Mouse (Mus musculus): Measurements from ENCODE around the gene Mff. TPM values are rescaled to one million over a fixed set of nuclear protein-coding genes. Genes with fewer than 3 reads are reported as not detected.

Gene Mff
- polyA plus RNA-seq, 1 experiment from 2014 or later, result 268 TPM

DNA sequence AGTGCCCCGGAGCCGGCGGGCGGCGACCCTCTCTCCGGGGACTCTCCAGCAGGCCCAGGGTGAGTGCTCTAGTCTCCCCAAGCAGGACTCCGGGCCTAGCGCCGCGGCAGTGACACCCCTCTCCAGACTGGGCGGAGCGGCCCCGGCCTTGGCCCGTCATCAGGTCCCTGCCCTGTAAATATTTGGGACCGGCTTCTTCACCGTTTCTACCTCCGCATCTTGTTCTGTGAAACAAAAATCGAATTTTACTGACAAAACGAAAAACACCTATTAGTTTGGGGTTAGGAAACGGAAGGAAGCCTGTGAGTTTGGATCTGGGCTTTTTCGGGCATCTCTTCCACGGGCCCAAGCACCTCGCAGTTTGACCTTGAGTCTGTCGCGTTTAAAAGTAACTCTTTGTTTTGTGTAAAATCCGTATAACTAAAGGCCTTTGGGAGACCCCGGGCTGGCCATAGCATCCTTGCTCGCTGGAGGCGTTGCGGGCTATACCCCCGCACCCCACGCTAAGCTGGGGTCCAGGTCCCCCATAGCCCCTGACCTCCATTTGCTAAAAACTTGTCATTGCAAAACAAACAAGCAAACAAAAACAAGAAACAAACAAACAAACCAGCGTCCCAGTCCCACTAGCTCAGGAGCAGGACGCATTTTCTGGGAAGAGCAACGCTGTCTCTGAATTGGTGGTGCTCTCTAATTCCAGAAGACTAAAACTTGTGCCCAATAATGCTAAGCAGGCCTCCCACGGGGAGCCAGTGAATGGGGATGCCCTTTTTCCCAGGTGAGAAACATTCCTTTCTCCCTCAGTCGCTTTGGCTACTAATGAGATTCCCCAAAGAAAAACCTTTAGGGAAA is 560 bp downstream of the Mff start:
- H3K4me3 ChIP-seq (replicated peaks; ENCODE audit: low read depth, low read length), result peak overlapping the region; percentile 90
- H3K9ac ChIP-seq (ENCODE audit: low read depth, low read length), result peak overlapping the region; percentile 97
- H3K36me3 ChIP-seq (ENCODE audit: insufficient read depth, low read length), result peaks cover 6% of the 10 kb centered on the region; the same call in 1 of the 2 replicates
- no peaks in the 10 kb centered on the region for H3K27me3 ChIP-seq (ENCODE audit: insufficient read depth, low read length)
- no peaks in the 10 kb centered on the region for H3K9me3 ChIP-seq (replicated peaks; ENCODE audit: low read length)
- ATAC-seq (replicated peaks; ENCODE audit: low FRiP score, low read depth) (peak; percentile 98), DNase-seq (ENCODE audit: low spot score) (peak; percentile 80)
- TF ChIP-seq CTCF (IDR thresholded peaks at IDR 0.05; ENCODE audit: low read depth), result no peak
- peak overlapping the region; percentile 73 for H3K27ac ChIP-seq
- peaks cover 10% of the 10 kb centered on the region; the same call in 1 of the 2 replicates for H3K4me1 ChIP-seq (replicated peaks; ENCODE audit: insufficient read depth, low read length)
- 1% methylated on average over 37 of the region's 37 CpGs for WGBS
- H3K4me2 ChIP-seq (ENCODE audit: low read length), result peak overlapping the region; percentile 97

DNA sequence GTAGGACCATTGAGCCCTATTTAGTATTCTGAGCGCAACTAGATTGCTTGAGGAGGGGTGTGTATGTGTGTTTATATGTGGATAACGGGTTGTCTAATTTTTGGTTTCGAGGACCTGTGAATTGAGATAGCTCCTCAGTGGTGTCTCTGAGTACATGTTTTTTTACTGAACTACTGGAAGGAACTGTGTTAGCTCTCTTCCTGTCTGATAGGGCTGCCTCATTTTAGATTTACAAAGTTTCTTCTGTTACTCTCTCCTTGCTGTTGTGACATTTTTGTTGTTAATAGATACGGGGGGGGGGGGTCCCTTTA is 1.1 kb downstream of the Mff start:
- TF ChIP-seq CTCF (IDR thresholded peaks at IDR 0.05; ENCODE audit: low read depth), result no peak
- Histone ChIP-seq H3K27me3 (ENCODE audit: insufficient read depth, low read length) (no peaks in the 10 kb centered on the region), H3K4me2 (ENCODE audit: low read length) (peak overlapping the region; percentile 97), H3K4me3 (replicated peaks; ENCODE audit: low read depth, low read length) (peak overlapping the region; percentile 90), H3K36me3 (ENCODE audit: insufficient read depth, low read length) (peaks cover 6% of the 10 kb centered on the region; the same call in 1 of the 2 replicates), H3K27ac (no peak overlapping the region), H3K9me3 (replicated peaks; ENCODE audit: low read length) (no peaks in the 10 kb centered on the region), H3K4me1 (replicated peaks; ENCODE audit: insufficient read depth, low read length) (peaks cover 10% of the 10 kb centered on the region; the same call in 1 of the 2 replicates), H3K9ac (ENCODE audit: low read depth, low read length) (peak overlapping the region; percentile 97; the same call in 1 of the 2 replicates)
- 49% methylated on average over 4 of the region's 4 CpGs for WGBS
- no peak for ATAC-seq (replicated peaks; ENCODE audit: low FRiP score, low read depth)
- DNase-seq (ENCODE audit: low spot score), result no peak

DNA sequence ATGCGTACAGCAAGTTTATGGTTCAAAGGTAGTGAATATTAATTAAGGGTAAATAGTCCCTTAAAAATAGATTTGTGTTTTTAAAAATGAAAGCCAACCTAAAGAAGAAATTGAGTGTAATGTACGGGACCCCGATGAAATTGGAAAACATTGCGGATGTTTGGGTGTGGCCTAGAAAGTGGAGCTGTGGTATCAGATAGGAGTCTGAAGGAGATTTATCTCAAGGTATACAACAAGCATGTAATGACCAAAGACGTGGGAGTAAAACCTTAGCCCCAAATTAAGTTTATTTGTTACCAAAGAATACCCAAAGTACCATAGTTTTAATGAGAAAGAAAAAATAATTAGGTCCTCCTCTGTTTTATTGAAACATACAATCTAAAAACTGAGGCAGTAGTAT is 1.8 kb downstream of the Mff start:
- Histone ChIP-seq H3K4me3 (replicated peaks; ENCODE audit: low read depth, low read length) (no peak overlapping the region), H3K27me3 (ENCODE audit: insufficient read depth, low read length) (no peaks in the 10 kb centered on the region), H3K9ac (ENCODE audit: low read depth, low read length) (no peak overlapping the region), H3K27ac (no peak overlapping the region), H3K4me2 (ENCODE audit: low read length) (no peak overlapping the region), H3K9me3 (replicated peaks; ENCODE audit: low read length) (no peaks in the 10 kb centered on the region), H3K36me3 (ENCODE audit: insufficient read depth, low read length) (peaks cover 12% of the 10 kb centered on the region; the same call in 1 of the 2 replicates), H3K4me1 (replicated peaks; ENCODE audit: insufficient read depth, low read length) (peaks cover 10% of the 10 kb centered on the region; the same call in 1 of the 2 replicates)
- TF ChIP-seq CTCF (IDR thresholded peaks at IDR 0.05; ENCODE audit: low read depth), result no peak
- 90% methylated on average over 5 of the region's 5 CpGs for WGBS
- DNase-seq (ENCODE audit: low spot score) (no peak), ATAC-seq (replicated peaks; ENCODE audit: low FRiP score, low read depth) (no peak)

DNA sequence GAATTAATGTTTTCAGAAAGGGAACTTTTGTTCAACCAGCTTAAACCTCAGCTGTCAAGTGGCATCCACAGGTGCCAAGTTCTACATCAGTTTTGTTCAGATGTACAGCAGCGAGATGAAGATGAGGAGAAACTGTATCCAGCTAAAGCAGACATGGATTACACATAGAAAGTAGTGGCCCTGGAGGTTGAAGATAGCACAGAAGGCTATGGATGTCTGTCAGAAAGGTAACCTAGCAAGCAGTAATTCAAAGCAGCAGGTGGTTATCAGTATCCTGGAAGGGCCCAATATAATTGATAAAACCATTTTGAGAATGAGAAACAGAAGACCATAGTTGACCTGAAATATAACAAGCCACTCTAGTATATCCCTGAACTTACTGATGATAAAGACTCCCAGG is 8.7 kb downstream of the Mff start:
- no peaks in the 10 kb centered on the region for H3K4me1 ChIP-seq (replicated peaks; ENCODE audit: insufficient read depth, low read length)
- TF ChIP-seq CTCF (IDR thresholded peaks at IDR 0.05; ENCODE audit: low read depth), result no peak
- ATAC-seq (replicated peaks; ENCODE audit: low FRiP score, low read depth), result no peak
- H3K9me3 ChIP-seq (replicated peaks; ENCODE audit: low read length), result no peaks in the 10 kb centered on the region
- H3K27ac ChIP-seq, result no peak overlapping the region
- H3K4me2 ChIP-seq (ENCODE audit: low read length), result no peak overlapping the region
- H3K27me3 ChIP-seq (ENCODE audit: insufficient read depth, low read length), result no peaks in the 10 kb centered on the region
- DNase-seq (ENCODE audit: low spot score), result no peak
- H3K36me3 ChIP-seq (ENCODE audit: insufficient read depth, low read length), result peaks cover 49% of the 10 kb centered on the region; the same call in 1 of the 2 replicates
- H3K9ac ChIP-seq (ENCODE audit: low read depth, low read length), result no peak overlapping the region
- 91% methylated on average over 1 of the region's 1 CpGs for WGBS
- no peak overlapping the region for H3K4me3 ChIP-seq (replicated peaks; ENCODE audit: low read depth, low read length)

DNA sequence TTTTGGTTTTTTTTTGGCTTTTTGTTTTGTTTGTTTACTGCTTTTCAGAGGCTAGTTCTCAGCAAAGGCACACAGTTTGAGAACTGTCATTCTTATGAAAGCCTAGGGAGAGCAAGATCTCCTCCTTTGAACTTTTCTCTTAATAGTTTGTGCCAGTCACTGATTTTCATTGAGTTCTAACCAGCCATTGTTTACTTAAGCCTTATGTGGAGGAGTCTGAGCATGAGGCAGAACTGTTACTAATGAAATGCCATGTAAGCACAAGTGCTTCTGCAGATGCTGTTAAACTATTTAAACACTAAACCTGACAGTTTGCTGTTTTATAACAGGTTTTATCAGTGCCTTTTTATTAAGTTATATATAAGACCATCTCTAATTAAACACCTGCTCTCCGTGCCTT is 13.4 kb downstream of the Mff start:
- peak; percentile 42 for DNase-seq (ENCODE audit: low spot score)
- Histone ChIP-seq H3K4me1 (replicated peaks; ENCODE audit: insufficient read depth, low read length) (no peaks in the 10 kb centered on the region), H3K36me3 (ENCODE audit: insufficient read depth, low read length) (peaks cover 34% of the 10 kb centered on the region; the same call in 1 of the 2 replicates), H3K27me3 (ENCODE audit: insufficient read depth, low read length) (no peaks in the 10 kb centered on the region), H3K27ac (no peak overlapping the region), H3K4me2 (ENCODE audit: low read length) (no peak overlapping the region), H3K9ac (ENCODE audit: low read depth, low read length) (no peak overlapping the region), H3K4me3 (replicated peaks; ENCODE audit: low read depth, low read length) (no peak overlapping the region), H3K9me3 (replicated peaks; ENCODE audit: low read length) (no peaks in the 10 kb centered on the region)
- no peak for TF ChIP-seq CTCF (IDR thresholded peaks at IDR 0.05; ENCODE audit: low read depth)
- 57% methylated on average over 1 of the region's 1 CpGs for WGBS
- ATAC-seq (replicated peaks; ENCODE audit: low FRiP score, low read depth), result no peak

DNA sequence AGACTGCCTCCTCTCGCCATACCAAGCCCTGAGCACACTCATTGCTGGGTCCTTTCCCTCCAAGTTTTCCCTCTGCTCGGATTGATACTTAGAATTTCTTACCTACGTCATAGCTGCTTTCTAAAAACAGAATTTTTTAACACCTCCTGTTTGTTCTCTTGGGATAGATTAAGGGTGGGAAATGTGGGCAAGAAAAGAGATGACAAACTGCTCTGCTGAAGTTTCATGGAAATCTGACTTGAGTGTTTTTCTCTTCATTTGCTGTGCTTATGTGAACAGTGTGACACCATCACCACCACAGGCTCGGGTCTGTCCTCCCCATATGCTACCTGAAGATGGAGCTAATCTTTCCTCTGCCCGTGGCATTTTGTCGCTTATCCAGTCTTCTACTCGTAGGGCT is 16.8 kb downstream of the Mff start:
- peaks cover 15% of the 10 kb centered on the region; the same call in 1 of the 2 replicates for H3K36me3 ChIP-seq (ENCODE audit: insufficient read depth, low read length)
- no peak overlapping the region for H3K9ac ChIP-seq (ENCODE audit: low read depth, low read length)
- no peak for TF ChIP-seq CTCF (IDR thresholded peaks at IDR 0.05; ENCODE audit: low read depth)
- DNase-seq (ENCODE audit: low spot score) (no peak), ATAC-seq (replicated peaks; ENCODE audit: low FRiP score, low read depth) (no peak)
- WGBS, result 84% methylated on average over 7 of the region's 7 CpGs
- no peak overlapping the region for H3K4me2 ChIP-seq (ENCODE audit: low read length)
- no peaks in the 10 kb centered on the region; the same call in 1 of the 2 replicates for H3K4me1 ChIP-seq (replicated peaks; ENCODE audit: insufficient read depth, low read length)
- no peaks in the 10 kb centered on the region for H3K27me3 ChIP-seq (ENCODE audit: insufficient read depth, low read length)
- H3K4me3 ChIP-seq (replicated peaks; ENCODE audit: low read depth, low read length), result no peak overlapping the region
- H3K27ac ChIP-seq, result no peak overlapping the region
- H3K9me3 ChIP-seq (replicated peaks; ENCODE audit: low read length), result no peaks in the 10 kb centered on the region

All from kidney, postnatal 0 days (tissue).